Comparison of ENCODE assay signal across 8 mouse cellular contexts in genomic region chr5:125178171-125179006, GRCm38 (mm10). TPM values are rescaled to one million over a fixed set of nuclear protein-coding genes. Genes with fewer than 3 reads are reported as not detected.
DNase-seq lines count a peak whose midpoint lies in the region; ATAC-seq and TF ChIP-seq lines count a peak whose summit lies in the region.

No protein-coding gene starts in this region.

- no peaks in the 10 kb centered on the region for H3K36me3 ChIP-seq in embryonic facial prominence, embryonic 11.5 days (replicated peaks; ENCODE audit: control insufficient read depth, insufficient read depth, low read depth, low read length)
- H3K36me3 ChIP-seq in kidney, embryonic 14.5 days (ENCODE audit: control insufficient read depth, insufficient read depth, low read length), result no peaks in the 10 kb centered on the region
- no peaks in the 10 kb centered on the region for H3K36me3 ChIP-seq in liver, embryonic 14.5 days (replicated peaks; ENCODE audit: control insufficient read depth, insufficient read depth, low read depth)
- no peaks in the 10 kb centered on the region for H3K36me3 ChIP-seq in neural tube, embryonic 14.5 days (ENCODE audit: control insufficient read depth, insufficient read depth, low read length)

- no peak for TF ChIP-seq CTCF in liver, embryonic 14.5 days (IDR thresholded peaks at IDR 0.05; ENCODE audit: low read depth)

- peak overlapping the region; percentile 85 for H3K27ac ChIP-seq in embryonic facial prominence, embryonic 11.5 days (replicated peaks; ENCODE audit: low read depth, low read length)
- peak overlapping the region; percentile 93 for H3K27ac ChIP-seq in kidney, embryonic 14.5 days (ENCODE audit: low read depth, low read length)
- H3K27ac ChIP-seq in liver, embryonic 14.5 days, result no peak overlapping the region
- H3K27ac ChIP-seq in neural tube, embryonic 14.5 days (ENCODE audit: low read depth, low read length), result peak overlapping the region; percentile 96

- DNase-seq in CD4-positive helper T cell, adult 2 months (ENCODE audit: low read depth, low spot score), result peak; percentile 66
- DNase-seq in adrenal gland, postnatal 10 days, result peak; percentile 78
- DNase-seq in embryonic facial prominence, embryonic 11.5 days (ENCODE audit: low spot score), result peak; percentile 53
- peak; percentile 69 to 73 for DNase-seq in heart, adult 9 months (ENCODE audit: low spot score in 2 of 2)
- DNase-seq in liver, embryonic 14.5 days (ENCODE audit: low read depth in 3 of 3, low spot score in 3 of 3), result peak in 1 of 3 experiments; percentile 20
- peak; percentile 46 to 53 for DNase-seq in thymus, adult 18-20 months

- TF ChIP-seq EP300 in liver, embryonic 14.5 days (IDR thresholded peaks at IDR 0.05; ENCODE audit: low read depth), result no peak

- H3K4me3 ChIP-seq in embryonic facial prominence, embryonic 11.5 days (ENCODE audit: low read depth, low read length), result peak overlapping the region; percentile 69
- peak overlapping the region; percentile 78 for H3K4me3 ChIP-seq in kidney, embryonic 14.5 days (ENCODE audit: low read length)
- peak overlapping the region; percentile 69 to 71 for H3K4me3 ChIP-seq in liver, embryonic 14.5 days (ENCODE audit: insufficient read depth in 1 of 2, low read depth in 2 of 2, low read length in 2 of 2)
- H3K4me3 ChIP-seq in neural tube, embryonic 14.5 days (ENCODE audit: low read depth, low read length), result peak overlapping the region; percentile 87

- H3K9me3 ChIP-seq in embryonic facial prominence, embryonic 11.5 days (replicated peaks; ENCODE audit: control insufficient read depth, low read length), result no peaks in the 10 kb centered on the region
- no peaks in the 10 kb centered on the region for H3K9me3 ChIP-seq in kidney, embryonic 14.5 days (ENCODE audit: control insufficient read depth, low read length)
- H3K9me3 ChIP-seq in liver, embryonic 14.5 days (ENCODE audit: control insufficient read depth, low read length), result no peaks in the 10 kb centered on the region
- no peaks in the 10 kb centered on the region for H3K9me3 ChIP-seq in neural tube, embryonic 14.5 days (ENCODE audit: control insufficient read depth, low read length)

- H3K4me1 ChIP-seq in embryonic facial prominence, embryonic 11.5 days (ENCODE audit: control insufficient read depth, insufficient read depth, low read length), result no peaks in the 10 kb centered on the region; the same call in 1 of the 2 replicates
- H3K4me1 ChIP-seq in kidney, embryonic 14.5 days (ENCODE audit: control insufficient read depth, insufficient read depth, low read length), result peaks cover 45% of the 10 kb centered on the region
- H3K4me1 ChIP-seq in liver, embryonic 14.5 days (replicated peaks; ENCODE audit: control insufficient read depth in 2 of 2, insufficient read depth in 2 of 2, low read length in 1 of 2), result peaks cover 3 to 12% of the 10 kb centered on the region in 2 experiments; a peak in 3 of 4 replicates
- peaks cover 48% of the 10 kb centered on the region for H3K4me1 ChIP-seq in neural tube, embryonic 14.5 days (ENCODE audit: control insufficient read depth, insufficient read depth, low read length)

- peak; percentile 21 for ATAC-seq in embryonic facial prominence, embryonic 11.5 days (replicated peaks; ENCODE audit: insufficient number of reproducible peaks, low FRiP score, low TSS enrichment, low read depth)
- ATAC-seq in kidney, embryonic 14.5 days (ENCODE audit: low FRiP score, low TSS enrichment), result peak; percentile 28
- ATAC-seq in liver, embryonic 14.5 days (ENCODE audit: insufficient read depth), result peak; percentile 70
- ATAC-seq in neural tube, embryonic 14.5 days (ENCODE audit: low read depth), result peak; percentile 32

- H3K4me2 ChIP-seq in embryonic facial prominence, embryonic 11.5 days (ENCODE audit: low read depth, low read length), result peak overlapping the region; percentile 90
- H3K4me2 ChIP-seq in kidney, embryonic 14.5 days (replicated peaks; ENCODE audit: low read depth, low read length), result peak overlapping the region; percentile 73
- peak overlapping the region; percentile 91 for H3K4me2 ChIP-seq in liver, embryonic 14.5 days (ENCODE audit: low read depth)
- H3K4me2 ChIP-seq in neural tube, embryonic 14.5 days (ENCODE audit: low read depth, low read length), result peak overlapping the region; percentile 95

- peak overlapping the region; percentile 73 for H3K9ac ChIP-seq in embryonic facial prominence, embryonic 11.5 days (replicated peaks; ENCODE audit: low read length)
- H3K9ac ChIP-seq in kidney, embryonic 14.5 days (ENCODE audit: low read depth, low read length), result peak overlapping the region; percentile 94
- peak overlapping the region; percentile 28 for H3K9ac ChIP-seq in liver, embryonic 14.5 days (replicated peaks)
- peak overlapping the region; percentile 90 for H3K9ac ChIP-seq in neural tube, embryonic 14.5 days (replicated peaks; ENCODE audit: low read depth, low read length)

- WGBS in embryonic facial prominence, embryonic 11.5 days, result under 1% methylated on average over 59 of the region's 60 CpGs
- under 1% methylated on average over 53 of the region's 60 CpGs for WGBS in kidney, embryonic 14.5 days
- under 1% methylated on average over 60 of the region's 60 CpGs for WGBS in liver, embryonic 14.5 days (ENCODE audit: insufficient replicate concordance)
- WGBS in neural tube, embryonic 14.5 days, result 0% methylated on average over 55 of the region's 60 CpGs

- no peaks in the 10 kb centered on the region for H3K27me3 ChIP-seq in embryonic facial prominence, embryonic 11.5 days (ENCODE audit: control insufficient read depth, insufficient read depth, low read length)
- H3K27me3 ChIP-seq in kidney, embryonic 14.5 days (ENCODE audit: control insufficient read depth, insufficient read depth, low read length), result no peaks in the 10 kb centered on the region
- no peaks in the 10 kb centered on the region for H3K27me3 ChIP-seq in liver, embryonic 14.5 days (ENCODE audit: control insufficient read depth, insufficient read depth, low read length)
- H3K27me3 ChIP-seq in neural tube, embryonic 14.5 days (ENCODE audit: control insufficient read depth, insufficient read depth, low read length), result no peaks in the 10 kb centered on the region

RNA-seq across cellular contexts. Expression of gene Ncor2, which starts 0.6 kb away (rescaled TPM):
- total RNA-seq in adrenal gland, postnatal 10 days (2021), result 100 to 1,000 TPM; 125 to 153 TPM
- 12.4 and 15.0 TPM in 2 replicates for polyA plus RNA-seq in embryonic facial prominence, embryonic 11.5 days (2014; fragmentation: Nextera tagmentation; extraction: Ambion mirVana)
- polyA plus RNA-seq in kidney, embryonic 14.5 days (2014; fragmentation: Nextera tagmentation; extraction: Ambion mirVana), result 34.6 and 35.0 TPM in 2 replicates
- polyA plus RNA-seq in liver, embryonic 14.5 days (2012; rRNA removed), result 4.1 and 4.4 TPM in 2 replicates
- polyA plus RNA-seq in liver, embryonic 14.5 days (2014; fragmentation: Nextera tagmentation; extraction: Ambion mirVana), result 3.2 and 3.5 TPM in 2 replicates
- polyA plus RNA-seq in neural tube, embryonic 14.5 days (2014; fragmentation: Nextera tagmentation; extraction: Ambion mirVana), result 29.1 and 32.8 TPM in 2 replicates

Comparison
In these comparisons a context has a peak if more than half of its experiments do, and no peak if none do; other contexts are left out.
1. H3K9ac ChIP-seq: peak in every context shown above with its lines; median percentile 94 in kidney, embryonic 14.5 days; 90 in neural tube, embryonic 14.5 days; 73 in embryonic facial prominence, embryonic 11.5 days; 28 in liver, embryonic 14.5 days.